Mouse (Mus musculus): ENCODE results near the gene Evx1. TPM values are rescaled to one million over a fixed set of nuclear protein-coding genes. Genes with fewer than 3 reads are reported as not detected.
A peak's percentile ranks its signal among the peaks of the same experiment; 100 is the strongest.

Gene Evx1
- total RNA-seq, 4 experiments from 2014 or later, result not detected

GRCm38 (mm10) chr6:52290186-52290585 lies 23.1 kb upstream of the Evx1 start:
- no peak for DNase-seq (ENCODE audit: low spot score in 2 of 2)

GRCm38 (mm10) chr6:52291021-52291860 lies 22.1 kb upstream of the Evx1 start:
- peak in 1 of 2 experiments; percentile 29 for DNase-seq (ENCODE audit: low spot score in 2 of 2)

GRCm38 (mm10) chr6:52292328-52292727 lies 21.0 kb upstream of the Evx1 start:
- no peak for DNase-seq (ENCODE audit: low spot score in 2 of 2)

GRCm38 (mm10) chr6:52294616-52295015 lies 18.7 kb upstream of the Evx1 start:
- no peak for DNase-seq (ENCODE audit: low spot score in 2 of 2)

- DNase-seq (ENCODE audit: low spot score in 2 of 2), result no peak
Observed at GRCm38 (mm10) chr6:52298511-52298910, 14.8 kb upstream of the Evx1 start.

- no peak for DNase-seq (ENCODE audit: low spot score in 2 of 2)
Observed at GRCm38 (mm10) chr6:52300806-52301205, 12.5 kb upstream of the Evx1 start.

- no peak for DNase-seq (ENCODE audit: low spot score in 2 of 2)
Observed at GRCm38 (mm10) chr6:52303426-52303825, 9.9 kb upstream of the Evx1 start.

GRCm38 (mm10) chr6:52305877-52306389 lies 7.4 kb upstream of the Evx1 start:
- DNase-seq (ENCODE audit: low spot score in 2 of 2), result peak; percentile 39 to 50

- DNase-seq (ENCODE audit: low spot score in 2 of 2), result no peak
Observed at GRCm38 (mm10) chr6:52309766-52310165, 3.5 kb upstream of the Evx1 start.

- DNase-seq (ENCODE audit: low spot score in 2 of 2), result no peak
Observed at GRCm38 (mm10) chr6:52310366-52310765, 2.9 kb upstream of the Evx1 start.

GRCm38 (mm10) chr6:52311661-52312557 lies 1.4 kb upstream of the Evx1 start:
- no peak for DNase-seq (ENCODE audit: low spot score in 2 of 2)

GRCm38 (mm10) chr6:52312558-52312915 lies 761 bp upstream of the Evx1 start:
- DNase-seq (ENCODE audit: low spot score in 2 of 2), result no peak

GRCm38 (mm10) chr6:52314304-52315100 lies 1.2 kb downstream of the Evx1 start:
- no peak for DNase-seq (ENCODE audit: low spot score in 2 of 2)

GRCm38 (mm10) chr6:52315441-52316412 lies 2.4 kb downstream of the Evx1 start:
- no peak for DNase-seq (ENCODE audit: low spot score in 2 of 2)

- no peak for DNase-seq (ENCODE audit: low spot score in 2 of 2)
Observed at GRCm38 (mm10) chr6:52316413-52317184, 3.3 kb downstream of the Evx1 start.

- no peak for DNase-seq (ENCODE audit: low spot score in 2 of 2)
Observed at GRCm38 (mm10) chr6:52317461-52318180, 4.3 kb downstream of the Evx1 start.

GRCm38 (mm10) chr6:52318271-52318670 lies 5.0 kb downstream of the Evx1 start:
- DNase-seq (ENCODE audit: low spot score in 2 of 2), result no peak

GRCm38 (mm10) chr6:52319956-52320690 lies 6.8 kb downstream of the Evx1 start:
- DNase-seq (ENCODE audit: low spot score in 2 of 2), result no peak

Data from gastrocnemius, adult 8-10 months (tissue).